ENCODE assay signal across 8 mouse cellular contexts in genomic region chr14:25710073-25710472, GRCm38 (mm10). TPM values are rescaled to one million over a fixed set of nuclear protein-coding genes. Genes with fewer than 3 reads are reported as not detected.
A peak's percentile ranks its signal among the peaks of the same experiment; 100 is the strongest.
DNase-seq lines count a peak whose midpoint lies in the region; ATAC-seq and TF ChIP-seq lines count a peak whose summit lies in the region.

No protein-coding gene starts in this region.

- no peak for TF ChIP-seq CTCF in heart, postnatal 0 days (IDR thresholded peaks at IDR 0.05; ENCODE audit: low read depth)
- no peak for TF ChIP-seq CTCF in lung, postnatal 0 days (IDR thresholded peaks at IDR 0.05)

- TF ChIP-seq EP300 in heart, postnatal 0 days (IDR thresholded peaks at IDR 0.05; ENCODE audit: low read depth): no peak
- no peak for TF ChIP-seq EP300 in lung, postnatal 0 days (IDR thresholded peaks at IDR 0.05)

- ATAC-seq in heart, postnatal 0 days (ENCODE audit: insufficient read depth, low read depth): no peak
- peak; percentile 36 for ATAC-seq in lung, postnatal 0 days
- ATAC-seq in hindbrain, embryonic 12.5 days (ENCODE audit: low FRiP score): no peak

- H3K4me2 ChIP-seq in heart, postnatal 0 days (ENCODE audit: low read depth, low read length): no peak overlapping the region
- H3K4me2 ChIP-seq in lung, postnatal 0 days (replicated peaks; ENCODE audit: low read depth, low read length): no peak overlapping the region
- no peak overlapping the region for H3K4me2 ChIP-seq in hindbrain, embryonic 12.5 days (replicated peaks)

- 14% methylated on average over 4 of the region's 4 CpGs for WGBS in heart, postnatal 0 days
- 20% methylated on average over 4 of the region's 4 CpGs for WGBS in lung, postnatal 0 days
- WGBS in hindbrain, embryonic 12.5 days: 54% methylated on average over 4 of the region's 4 CpGs

- H3K9ac ChIP-seq in heart, postnatal 0 days (replicated peaks; ENCODE audit: low read depth, low read length): no peak overlapping the region
- no peak overlapping the region for H3K9ac ChIP-seq in lung, postnatal 0 days (replicated peaks; ENCODE audit: low read depth)
- H3K9ac ChIP-seq in hindbrain, embryonic 12.5 days: no peak overlapping the region

- peak; percentile 17 for DNase-seq in embryo, embryonic 9.5 days (ENCODE audit: extremely low spot score)
- DNase-seq in embryo, embryonic 10.5 days (ENCODE audit: low spot score): no peak
- DNase-seq in heart, postnatal 0 days (ENCODE audit: low spot score): peak; percentile 50
- peak; percentile 71 for DNase-seq in lung, postnatal 0 days (ENCODE audit: low spot score)
- no peak for DNase-seq in left cerebral cortex, postnatal 25 days (ENCODE audit: low spot score in 2 of 2)
- no peak for DNase-seq in cerebellum, adult 18-20 months

- peaks cover 18% of the 10 kb centered on the region for H3K36me3 ChIP-seq in heart, postnatal 0 days (replicated peaks; ENCODE audit: control insufficient read depth, insufficient read depth, low read length)
- H3K36me3 ChIP-seq in lung, postnatal 0 days (ENCODE audit: insufficient read depth, low read length): 0 out of 2 replicates have a peak, but pooled peaks cover 3% of the 10 kb centered on the region
- H3K36me3 ChIP-seq in hindbrain, embryonic 12.5 days: 0 out of 2 replicates have a peak, but pooled peaks cover 6% of the 10 kb centered on the region

- intact Hi-C loops in left cerebral cortex, postnatal 25 days (cut with DNase I): no loop called here

- 0 out of 2 replicates have a peak overlapping the region, but pooled peaks have one; percentile 80 for H3K27ac ChIP-seq in brown adipose tissue, adult 24 weeks (replicated peaks; ENCODE audit: low read depth, low read length)
- H3K27ac ChIP-seq in heart, postnatal 0 days (ENCODE audit: low read depth): peak overlapping the region; percentile 85
- H3K27ac ChIP-seq in lung, postnatal 0 days (ENCODE audit: low read length): peak overlapping the region; percentile 75; the same call in 1 of the 2 replicates
- H3K27ac ChIP-seq in hindbrain, embryonic 12.5 days: no peak overlapping the region

- no peak overlapping the region for H3K4me3 ChIP-seq in brown adipose tissue, adult 24 weeks (ENCODE audit: insufficient read depth, low read depth, low read length)
- H3K4me3 ChIP-seq in heart, postnatal 0 days (ENCODE audit: low read depth, low read length): no peak overlapping the region
- H3K4me3 ChIP-seq in lung, postnatal 0 days (ENCODE audit: low read depth, low read length): no peak overlapping the region
- no peak overlapping the region for H3K4me3 ChIP-seq in hindbrain, embryonic 12.5 days

- peaks cover 13% of the 10 kb centered on the region for H3K4me1 ChIP-seq in brown adipose tissue, adult 24 weeks (ENCODE audit: control insufficient read depth, insufficient read depth, insufficient read length, low read length)
- H3K4me1 ChIP-seq in heart, postnatal 0 days (ENCODE audit: control insufficient read depth, insufficient read depth): peaks cover 45% of the 10 kb centered on the region
- peaks cover 11% of the 10 kb centered on the region; the same call in 1 of the 2 replicates for H3K4me1 ChIP-seq in lung, postnatal 0 days (ENCODE audit: insufficient read depth, low read depth, low read length)
- peaks cover 19% of the 10 kb centered on the region for H3K4me1 ChIP-seq in hindbrain, embryonic 12.5 days

- H3K27me3 ChIP-seq in heart, postnatal 0 days (ENCODE audit: control insufficient read depth, insufficient read depth, low read length): no peaks in the 10 kb centered on the region
- no peaks in the 10 kb centered on the region for H3K27me3 ChIP-seq in lung, postnatal 0 days (replicated peaks; ENCODE audit: insufficient read depth, low read length)
- no peaks in the 10 kb centered on the region for H3K27me3 ChIP-seq in hindbrain, embryonic 12.5 days

- no peaks in the 10 kb centered on the region for H3K9me3 ChIP-seq in heart, postnatal 0 days (replicated peaks; ENCODE audit: control insufficient read depth, low read length)
- no peaks in the 10 kb centered on the region for H3K9me3 ChIP-seq in lung, postnatal 0 days (ENCODE audit: low read length)
- no peaks in the 10 kb centered on the region for H3K9me3 ChIP-seq in hindbrain, embryonic 12.5 days (replicated peaks)

RNA-seq across cellular contexts. Expression of gene Ppif, which starts 16.1 kb away (rescaled TPM):
- polyA plus RNA-seq in brown adipose tissue, adult 24 weeks (2012; ENCODE audit: insufficient read depth, insufficient read length, missing spikeins): 67.7 and 79.0 TPM in 2 replicates
- total RNA-seq in heart, postnatal 0 days (2014; rRNA removed; ENCODE audit: low replicate concordance): 205 and 222 TPM in 2 replicates
- polyA plus RNA-seq in heart, postnatal 0 days (2015; fragmentation: Nextera tagmentation; extraction: Ambion mirVana): 140 and 151 TPM in 2 replicates
- polyA plus RNA-seq in lung, postnatal 0 days (2015; fragmentation: Nextera tagmentation; extraction: Ambion mirVana): 11.2 and 13.8 TPM in 2 replicates
- 10 to 100 TPM; 22.5 to 22.7 TPM for total RNA-seq in left cerebral cortex, postnatal 25 days (2021)
- 26.2 and 29.6 TPM in 2 replicates for polyA plus RNA-seq in hindbrain, embryonic 12.5 days (2016; fragmentation: Nextera tagmentation; extraction: Ambion mirVana)

RNA-seq across cellular contexts. Expression of gene Zcchc24, which starts 58.8 kb away (rescaled TPM):
- 29.0 and 42.1 TPM in 2 replicates for polyA plus RNA-seq in brown adipose tissue, adult 24 weeks (2012; ENCODE audit: insufficient read depth, insufficient read length, missing spikeins)
- 36.6 and 40.3 TPM in 2 replicates for total RNA-seq in heart, postnatal 0 days (2014; rRNA removed; ENCODE audit: low replicate concordance)
- polyA plus RNA-seq in heart, postnatal 0 days (2015; fragmentation: Nextera tagmentation; extraction: Ambion mirVana): 14.9 and 18.5 TPM in 2 replicates
- polyA plus RNA-seq in lung, postnatal 0 days (2015; fragmentation: Nextera tagmentation; extraction: Ambion mirVana): 19.3 and 19.5 TPM in 2 replicates
- 10 to 100 TPM; 45.7 to 51.3 TPM for total RNA-seq in left cerebral cortex, postnatal 25 days (2021)
- polyA plus RNA-seq in hindbrain, embryonic 12.5 days (2016; fragmentation: Nextera tagmentation; extraction: Ambion mirVana): 25.1 and 31.5 TPM in 2 replicates

Comparison
In these comparisons a context has a peak if more than half of its experiments do, and no peak if none do; other contexts are left out.
1. DNase-seq: peak in embryo, embryonic 9.5 days (single experiment), heart, postnatal 0 days (single experiment) and lung, postnatal 0 days (single experiment); none in embryo, embryonic 10.5 days (single experiment), left cerebral cortex, postnatal 25 days (0 of 2) and cerebellum, adult 18-20 months (0 of 2).